Comparison of ENCODE assay signal across 10 mouse cellular contexts in the genomic region with DNA sequence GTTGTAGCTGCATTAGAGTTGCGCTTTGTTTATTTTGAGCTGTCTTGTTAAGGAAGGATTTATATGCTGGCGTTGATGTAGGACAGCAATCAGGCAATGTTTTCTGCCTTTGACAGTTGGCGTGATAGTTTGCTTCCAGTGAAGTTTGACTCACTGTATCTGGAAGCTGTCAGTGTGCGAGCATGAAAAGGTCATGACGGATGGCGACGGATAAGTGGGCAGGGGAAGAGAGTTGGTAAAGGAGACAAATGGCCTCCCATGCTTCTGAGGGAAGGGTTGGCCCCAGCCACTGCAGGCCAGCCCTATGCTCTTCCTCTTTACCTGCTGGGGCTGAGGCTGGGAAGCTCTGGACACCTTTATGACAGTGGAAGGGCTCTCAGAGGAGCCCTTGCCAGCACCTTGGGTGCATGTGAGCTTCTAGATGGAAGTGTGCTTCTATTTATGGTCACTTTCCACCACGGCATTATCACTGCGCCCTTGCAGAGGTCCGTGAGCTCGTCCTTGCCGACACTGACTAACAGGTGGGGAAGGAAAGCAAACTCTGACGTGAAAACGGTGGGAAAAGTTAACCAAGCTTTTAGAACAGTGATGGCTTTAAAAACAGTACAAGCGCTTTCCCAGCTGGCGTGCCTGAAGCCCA.
A peak's percentile ranks its signal among the peaks of the same experiment; 100 is the strongest.
DNase-seq lines count a peak whose midpoint lies in the region; ATAC-seq and TF ChIP-seq lines count a peak whose summit lies in the region.
"Had no signal": no experiment of that assay in that cellular context is flagged by ENCODE, and none has a peak within 500 bp of the region (broad histone marks: within the 10 kb centered on the region; RNA-seq: fewer than 3 reads in every experiment).

No protein-coding gene starts in this region.

- DNase-seq in kidney, postnatal 14 days, result no peak
- peak; percentile 31 for DNase-seq in adrenal gland, postnatal 25 days
- DNase-seq in heart, embryonic 10.5 days (ENCODE audit: low spot score), result no peak
- DNase-seq in forebrain, embryonic 14.5 days (ENCODE audit: low spot score), result no peak
- DNase-seq: kidney, postnatal 25 days had no signal

- no peaks in the 10 kb centered on the region for H3K9me3 ChIP-seq in kidney, embryonic 14.5 days (ENCODE audit: control insufficient read depth, low read length)
- H3K9me3 ChIP-seq in heart, embryonic 10.5 days, result no peaks in the 10 kb centered on the region
- H3K9me3 ChIP-seq in intestine, postnatal 0 days (ENCODE audit: control insufficient read depth), result no peaks in the 10 kb centered on the region
- H3K9me3 ChIP-seq in midbrain, embryonic 15.5 days, result no peaks in the 10 kb centered on the region
- H3K9me3 ChIP-seq in forebrain, embryonic 14.5 days (replicated peaks; ENCODE audit: control insufficient read depth, low read length), result no peaks in the 10 kb centered on the region
- H3K9me3 ChIP-seq: forebrain, embryonic 13.5 days had no signal

- peaks cover 19% of the 10 kb centered on the region; the same call in 1 of the 2 replicates for H3K4me1 ChIP-seq in kidney, embryonic 14.5 days (ENCODE audit: control insufficient read depth, insufficient read depth, low read length)
- H3K4me1 ChIP-seq in heart, embryonic 10.5 days, result peaks cover 47% of the 10 kb centered on the region
- no peaks in the 10 kb centered on the region for H3K4me1 ChIP-seq in intestine, postnatal 0 days (replicated peaks; ENCODE audit: control insufficient read depth, insufficient read depth, low read length)
- H3K4me1 ChIP-seq in midbrain, embryonic 15.5 days, result no peaks in the 10 kb centered on the region
- no peaks in the 10 kb centered on the region for H3K4me1 ChIP-seq in forebrain, embryonic 14.5 days (ENCODE audit: control insufficient read depth, insufficient read depth, low read length)

- H3K27ac ChIP-seq in kidney, embryonic 14.5 days (ENCODE audit: low read depth, low read length), result peak overlapping the region; percentile 59; the same call in 1 of the 2 replicates
- H3K27ac ChIP-seq in heart, embryonic 10.5 days, result peak overlapping the region; percentile 87
- H3K27ac ChIP-seq in intestine, postnatal 0 days (ENCODE audit: low read depth, low read length), result peak overlapping the region; percentile 37; the same call in 1 of the 2 replicates
- H3K27ac ChIP-seq in midbrain, embryonic 15.5 days, result no peak overlapping the region
- H3K27ac ChIP-seq in forebrain, embryonic 14.5 days (ENCODE audit: low read depth, low read length), result no peak overlapping the region
- H3K27ac ChIP-seq: forebrain, embryonic 13.5 days had no signal

- TF ChIP-seq CTCF in intestine, postnatal 0 days (IDR thresholded peaks at IDR 0.05; ENCODE audit: low read depth), result no peak

- no peaks in the 10 kb centered on the region for H3K27me3 ChIP-seq in kidney, embryonic 14.5 days (ENCODE audit: control insufficient read depth, insufficient read depth, low read length)
- no peaks in the 10 kb centered on the region for H3K27me3 ChIP-seq in heart, embryonic 10.5 days (ENCODE audit: insufficient read depth, poor library complexity, severe bottlenecking)
- no peaks in the 10 kb centered on the region for H3K27me3 ChIP-seq in intestine, postnatal 0 days (replicated peaks; ENCODE audit: control insufficient read depth, insufficient read depth, low read length)
- H3K27me3 ChIP-seq in midbrain, embryonic 15.5 days (replicated peaks), result no peaks in the 10 kb centered on the region
- H3K27me3 ChIP-seq in forebrain, embryonic 14.5 days (replicated peaks; ENCODE audit: control insufficient read depth, insufficient read depth, low read length), result no peaks in the 10 kb centered on the region
- H3K27me3 ChIP-seq: forebrain, embryonic 13.5 days had no signal

- H3K4me3 ChIP-seq in kidney, embryonic 14.5 days (ENCODE audit: low read length), result no peak overlapping the region
- peak overlapping the region; percentile 32 for H3K4me3 ChIP-seq in heart, embryonic 10.5 days
- H3K4me3 ChIP-seq in intestine, postnatal 0 days (ENCODE audit: low read depth, low read length), result no peak overlapping the region
- H3K4me3 ChIP-seq in midbrain, embryonic 15.5 days, result no peak overlapping the region
- H3K4me3 ChIP-seq in forebrain, embryonic 14.5 days (ENCODE audit: low read depth, low read length), result no peak overlapping the region
- H3K4me3 ChIP-seq: forebrain, embryonic 13.5 days; myocyte had no signal

- WGBS in kidney, embryonic 14.5 days, result 47% methylated on average over 16 of the region's 16 CpGs
- WGBS in heart, embryonic 10.5 days, result 30% methylated on average over 16 of the region's 16 CpGs
- WGBS in intestine, postnatal 0 days, result 63% methylated on average over 16 of the region's 16 CpGs
- 84% methylated on average over 16 of the region's 16 CpGs for WGBS in midbrain, embryonic 15.5 days
- WGBS in forebrain, embryonic 14.5 days, result 90% methylated on average over 16 of the region's 16 CpGs

- H3K4me2 ChIP-seq in kidney, embryonic 14.5 days (replicated peaks; ENCODE audit: low read depth, low read length), result no peak overlapping the region
- H3K4me2 ChIP-seq in intestine, postnatal 0 days (replicated peaks; ENCODE audit: low read depth), result no peak overlapping the region
- no peak overlapping the region for H3K4me2 ChIP-seq in midbrain, embryonic 15.5 days
- no peak overlapping the region for H3K4me2 ChIP-seq in forebrain, embryonic 14.5 days (ENCODE audit: low read length)
- H3K4me2 ChIP-seq: forebrain, embryonic 13.5 days had no signal

- no peak overlapping the region for H3K9ac ChIP-seq in kidney, embryonic 14.5 days (ENCODE audit: low read depth, low read length)
- no peak overlapping the region for H3K9ac ChIP-seq in intestine, postnatal 0 days (ENCODE audit: low read depth, low read length)
- no peak overlapping the region for H3K9ac ChIP-seq in midbrain, embryonic 15.5 days
- no peak overlapping the region for H3K9ac ChIP-seq in forebrain, embryonic 14.5 days (ENCODE audit: low read length)
- H3K9ac ChIP-seq: forebrain, embryonic 13.5 days had no signal

- no peaks in the 10 kb centered on the region; the same call in 1 of the 2 replicates for H3K36me3 ChIP-seq in kidney, embryonic 14.5 days (ENCODE audit: control insufficient read depth, insufficient read depth, low read length)
- H3K36me3 ChIP-seq in heart, embryonic 10.5 days, result no peaks in the 10 kb centered on the region
- H3K36me3 ChIP-seq in intestine, postnatal 0 days (ENCODE audit: control insufficient read depth, insufficient read depth), result peaks cover under 1% of the 10 kb centered on the region; the same call in 1 of the 2 replicates
- H3K36me3 ChIP-seq in midbrain, embryonic 15.5 days (replicated peaks), result no peaks in the 10 kb centered on the region
- H3K36me3 ChIP-seq in forebrain, embryonic 14.5 days (ENCODE audit: control insufficient read depth, insufficient read depth, low read length), result no peaks in the 10 kb centered on the region

- no peak for ATAC-seq in kidney, embryonic 14.5 days (ENCODE audit: low FRiP score, low TSS enrichment)
- ATAC-seq in intestine, postnatal 0 days, result no peak
- ATAC-seq in midbrain, embryonic 15.5 days (replicated peaks), result no peak
- ATAC-seq in forebrain, embryonic 14.5 days, result no peak
- ATAC-seq: forebrain, embryonic 13.5 days had no signal

Comparison
In these comparisons a context has a peak if more than half of its experiments do, and no peak if none do; other contexts are left out.
1. H3K27ac ChIP-seq: peak in kidney, embryonic 14.5 days (single experiment), heart, embryonic 10.5 days (single experiment) and intestine, postnatal 0 days (single experiment); none in midbrain, embryonic 15.5 days (single experiment) and forebrain, embryonic 14.5 days (single experiment).